Mouse (Mus musculus) liver, adult (tissue): ENCODE results near the gene Nxn.

Experiments
- GATA4 ChIP-seq: IDR thresholded peaks from 2 replicates; pipeline ENCODE4 v1.6.1; 2014; ENCODE audit warnings: mild to moderate bottlenecking, low read length; ENCODE audit not compliant: insufficient replicate concordance

Gene Nxn

GRCm38 (mm10) chr11:76337764-76338163 lies 61.2 kb downstream of the Nxn start:
- TF ChIP-seq GATA4: no peak

DNA sequence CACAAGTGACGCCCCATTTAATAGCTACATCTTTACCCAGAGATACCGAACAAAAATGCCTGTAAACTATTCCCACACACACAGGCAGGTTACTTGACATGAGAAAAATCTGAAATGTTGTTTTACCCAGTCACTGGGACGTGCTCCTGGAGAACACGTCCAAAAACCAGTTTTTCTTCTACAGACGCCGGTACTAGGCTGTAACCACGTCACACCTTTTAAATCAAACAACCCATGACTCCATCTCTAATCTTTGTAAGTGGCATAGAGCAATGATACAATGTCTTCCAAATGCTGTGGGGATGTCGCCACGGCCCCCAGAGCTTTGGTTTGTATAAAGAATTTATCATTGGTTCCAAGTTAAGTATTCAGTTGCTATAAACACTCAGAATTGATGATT lies 61.7 kb downstream of the Nxn start:
- TF ChIP-seq GATA4: no peak

- no peak for TF ChIP-seq GATA4
These were observed 62.7 kb downstream of the Nxn start for GRCm38 (mm10) chr11:76336224-76336623.

DNA sequence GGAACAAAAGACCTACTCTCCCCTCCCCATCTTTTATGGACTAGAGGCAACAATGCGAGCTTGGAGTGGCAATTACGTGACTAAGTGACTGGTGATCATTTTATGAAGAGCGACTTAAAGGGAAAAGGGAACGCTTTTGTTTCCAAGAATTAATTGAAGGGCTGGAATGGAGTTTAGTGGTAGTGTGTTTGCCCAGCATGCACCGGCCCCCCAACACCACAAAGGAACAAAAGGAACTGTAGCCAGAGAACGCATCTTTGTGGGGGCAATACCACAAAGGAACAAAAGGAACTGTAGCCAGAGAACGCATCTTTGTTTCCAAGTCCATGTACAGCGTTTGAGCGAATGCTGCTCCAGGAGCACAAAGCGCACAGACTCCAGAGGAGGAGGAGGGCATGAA lies 64.0 kb downstream of the Nxn start:
- no peak for TF ChIP-seq GATA4

- no peak for TF ChIP-seq GATA4
These were observed 66.7 kb downstream of the Nxn start for GRCm38 (mm10) chr11:76332240-76332639.

DNA sequence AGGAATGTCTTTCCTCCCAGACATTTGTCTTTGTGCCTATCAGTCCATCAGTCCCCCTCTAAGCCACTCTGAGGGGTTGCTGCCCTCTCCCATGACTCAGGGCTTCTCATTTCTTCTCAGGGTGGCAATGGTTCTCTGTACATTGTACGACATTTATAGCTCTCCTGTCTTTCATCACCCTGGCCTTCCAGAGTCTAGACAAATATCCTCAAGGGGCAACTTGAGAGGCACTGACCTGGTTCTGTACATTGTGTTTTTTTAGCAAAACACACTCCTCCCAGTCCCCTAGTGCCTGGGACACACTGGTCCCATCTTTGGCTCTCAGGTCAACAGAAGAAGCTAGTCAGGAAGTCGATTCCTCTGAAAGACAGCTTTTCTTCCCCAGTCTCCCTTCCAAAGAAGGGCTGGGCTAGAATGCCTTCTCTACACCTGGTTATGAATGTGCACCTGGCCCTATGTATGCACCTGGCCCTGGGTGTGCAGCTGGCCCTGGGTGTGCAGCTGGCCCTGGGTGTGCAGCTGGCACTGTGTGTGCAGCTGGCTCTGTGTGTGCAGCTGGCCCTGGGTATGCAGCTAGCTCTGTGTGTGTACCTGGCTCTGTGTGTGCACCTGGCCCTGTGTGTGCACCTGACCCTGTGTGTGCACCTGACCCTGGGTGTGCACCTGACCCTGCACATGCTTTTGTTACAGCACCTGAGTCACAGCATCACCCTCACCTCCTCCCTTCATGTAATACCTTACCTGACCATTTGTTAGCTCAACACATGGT lies 70.2 kb downstream of the Nxn start:
- no peak for TF ChIP-seq GATA4

GRCm38 (mm10) chr11:76328084-76328483 lies 70.9 kb downstream of the Nxn start:
- TF ChIP-seq GATA4: peak; percentile 40; the same call in 1 of the 2 replicates

- TF ChIP-seq GATA4: no peak
These were observed 72.3 kb downstream of the Nxn start for GRCm38 (mm10) chr11:76326672-76327071.

- TF ChIP-seq GATA4: no peak
These were observed 72.9 kb downstream of the Nxn start for GRCm38 (mm10) chr11:76326051-76326450.

DNA sequence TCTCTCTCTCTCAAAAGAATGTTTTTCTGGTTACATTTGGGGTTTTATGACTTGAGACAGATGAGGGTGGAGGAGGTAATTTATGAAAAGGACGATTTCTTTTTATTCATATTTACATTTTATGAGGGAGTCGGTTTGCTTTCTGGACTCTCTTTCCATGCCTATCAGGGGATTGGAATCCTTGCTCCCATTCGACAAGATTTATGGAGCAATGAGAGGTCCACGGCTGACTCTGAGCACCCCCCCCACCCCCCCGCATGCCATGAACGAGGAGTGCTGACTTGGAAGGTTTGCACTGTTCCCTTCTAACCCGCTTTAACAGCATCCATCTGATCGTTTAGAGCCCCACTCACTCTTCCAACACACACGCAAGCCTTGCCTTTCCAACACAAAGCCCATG lies 74.1 kb downstream of the Nxn start:
- TF ChIP-seq GATA4: no peak

DNA sequence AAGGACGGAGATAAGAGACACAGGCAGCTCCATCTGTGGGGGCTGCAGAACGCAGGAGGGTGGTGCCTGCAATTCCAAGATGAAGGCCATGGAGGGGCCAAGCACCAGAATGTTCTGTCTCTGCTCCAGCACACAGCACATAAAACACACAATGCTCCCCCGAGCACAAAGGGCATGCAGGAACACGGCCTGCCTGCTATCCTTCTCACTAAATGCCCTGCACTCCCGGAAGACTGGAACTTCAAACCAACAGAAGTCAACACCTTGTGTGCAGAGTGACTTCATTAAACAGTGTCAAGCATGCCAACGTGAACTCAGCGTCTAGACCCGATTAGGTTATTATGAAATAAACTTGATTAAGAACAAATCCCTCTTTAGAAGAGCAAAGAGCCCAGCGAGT lies 74.7 kb downstream of the Nxn start:
- TF ChIP-seq GATA4: no peak

GRCm38 (mm10) chr11:76322939-76323338 lies 76.0 kb downstream of the Nxn start:
- no peak for TF ChIP-seq GATA4

GRCm38 (mm10) chr11:76322081-76322480 lies 76.9 kb downstream of the Nxn start:
- no peak for TF ChIP-seq GATA4

DNA sequence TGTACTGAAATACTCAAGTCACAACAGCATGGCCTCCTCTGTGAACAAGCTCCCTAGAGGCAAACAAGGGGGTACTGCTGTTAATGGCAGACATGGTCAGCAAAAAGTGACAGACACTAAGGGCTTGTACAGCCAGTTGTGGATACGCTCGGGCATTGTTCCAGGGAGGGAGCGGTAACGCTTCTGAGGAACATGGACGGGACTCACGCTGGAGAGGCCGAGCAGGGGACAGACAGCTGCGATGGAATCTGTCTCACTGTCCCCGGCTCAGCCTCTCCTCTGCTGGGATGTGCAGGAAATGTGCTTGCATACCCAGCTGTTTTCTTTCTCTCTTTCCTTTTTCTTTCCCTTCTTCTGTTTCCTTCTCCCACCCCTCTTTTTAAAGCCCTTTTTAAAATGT lies 78.5 kb downstream of the Nxn start:
- TF ChIP-seq GATA4: no peak

- TF ChIP-seq GATA4: no peak
These were observed 79.1 kb downstream of the Nxn start for GRCm38 (mm10) chr11:76319714-76320435.

DNA sequence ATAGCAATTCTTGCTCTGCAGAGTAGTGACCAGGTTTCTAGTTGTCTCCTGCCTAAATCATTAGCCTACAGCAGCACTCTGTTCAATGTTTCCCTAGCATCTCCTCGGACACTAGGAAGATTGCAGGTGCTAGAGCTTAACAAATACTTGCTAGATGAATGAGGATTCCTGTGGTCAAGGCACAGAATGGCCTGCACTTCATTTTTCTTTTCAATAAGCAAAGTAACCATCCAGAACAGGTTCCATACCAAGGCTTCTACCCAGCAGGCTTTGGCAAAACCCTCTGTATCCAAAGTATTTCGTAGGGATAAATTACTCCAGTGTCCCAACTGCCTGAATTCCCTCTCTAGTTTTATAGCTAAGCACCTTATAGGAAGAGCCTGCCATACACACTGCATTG lies 81.0 kb downstream of the Nxn start:
- no peak for TF ChIP-seq GATA4

- TF ChIP-seq GATA4: no peak
These were observed 83.0 kb downstream of the Nxn start for GRCm38 (mm10) chr11:76315785-76316444.

GRCm38 (mm10) chr11:76314741-76315140 lies 84.2 kb downstream of the Nxn start:
- TF ChIP-seq GATA4: no peak
